Comparison of ENCODE assay signal across 8 mouse cellular contexts in the genomic region with DNA sequence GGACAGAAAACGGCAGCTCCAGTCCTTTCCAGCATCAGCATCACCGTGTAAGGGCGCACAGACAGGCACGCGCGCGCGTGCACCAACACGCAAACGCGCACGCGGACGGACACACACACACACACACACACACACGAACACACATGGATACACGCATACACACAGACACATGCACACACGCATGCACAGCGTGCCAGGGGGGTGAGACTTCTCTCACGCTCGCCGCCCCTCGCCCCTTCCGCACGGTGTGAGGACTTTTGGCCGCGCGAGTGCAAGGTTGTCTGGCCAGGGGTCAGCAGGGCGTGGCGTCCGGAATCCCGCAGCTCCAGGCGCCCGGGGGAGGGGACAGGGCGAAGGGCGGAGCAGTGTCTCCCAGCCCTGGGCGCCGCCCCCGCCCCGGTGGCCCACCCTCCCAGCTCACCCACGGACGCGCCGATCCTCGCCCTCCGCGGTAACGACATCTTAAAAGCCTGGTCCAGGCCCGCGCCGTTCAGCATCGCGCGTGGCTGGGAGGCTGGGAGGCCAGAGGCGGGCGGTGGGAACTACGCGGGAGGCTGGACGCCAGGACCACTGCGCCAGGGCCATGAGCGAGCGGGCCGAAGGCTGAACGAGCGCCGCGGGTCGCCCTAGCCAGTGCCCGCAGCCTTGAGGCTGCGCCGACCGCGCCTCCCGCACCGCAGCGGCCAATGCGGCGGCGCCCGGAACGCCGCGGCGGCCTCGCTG. TPM values are rescaled to one million over a fixed set of nuclear protein-coding genes. Genes with fewer than 3 reads are reported as not detected.
DNase-seq lines count a peak whose midpoint lies in the region; ATAC-seq lines count a peak whose summit lies in the region.

No protein-coding gene starts in this region.

- peaks cover 26% of the 10 kb centered on the region for H3K4me1 ChIP-seq in forebrain, embryonic 13.5 days
- no peaks in the 10 kb centered on the region for H3K4me1 ChIP-seq in hindbrain, embryonic 11.5 days (replicated peaks; ENCODE audit: control insufficient read depth, insufficient read depth, low read length)
- H3K4me1 ChIP-seq in lung, embryonic 15.5 days = peaks cover 10% of the 10 kb centered on the region

- peak overlapping the region; percentile 86 for H3K9ac ChIP-seq in forebrain, embryonic 13.5 days
- peak overlapping the region; percentile 75 for H3K9ac ChIP-seq in hindbrain, embryonic 11.5 days (ENCODE audit: low read depth, low read length)
- H3K9ac ChIP-seq in lung, embryonic 15.5 days = peak overlapping the region; percentile 47

- peak overlapping the region; percentile 54 for H3K27ac ChIP-seq in forebrain, embryonic 13.5 days
- 0 out of 2 replicates have a peak overlapping the region, but pooled peaks have one; percentile 47 for H3K27ac ChIP-seq in hindbrain, embryonic 11.5 days (ENCODE audit: low read depth, low read length)
- H3K27ac ChIP-seq in lung, embryonic 15.5 days = no peak overlapping the region

- 1% methylated on average over 69 of the region's 84 CpGs for WGBS in forebrain, embryonic 13.5 days
- 1% methylated on average over 70 of the region's 84 CpGs for WGBS in hindbrain, embryonic 11.5 days
- under 1% methylated on average over 68 of the region's 84 CpGs for WGBS in lung, embryonic 15.5 days

- peak; percentile 90 for ATAC-seq in forebrain, embryonic 13.5 days
- peak; percentile 87 for ATAC-seq in hindbrain, embryonic 11.5 days (ENCODE audit: low FRiP score)
- peak; percentile 81 for ATAC-seq in lung, embryonic 15.5 days (ENCODE audit: borderline replicate concordance, extremely low read depth, low FRiP score, low TSS enrichment)
- ATAC-seq in erythroid progenitor cell, adult 5-6 weeks (replicated peaks; ENCODE audit: low FRiP score, poor library complexity, severe bottlenecking) = no peak

- H3K4me3 ChIP-seq in forebrain, embryonic 13.5 days = peak overlapping the region; percentile 73
- peak overlapping the region; percentile 75 for H3K4me3 ChIP-seq in hindbrain, embryonic 11.5 days (ENCODE audit: low read depth, low read length)
- peak overlapping the region; percentile 63 for H3K4me3 ChIP-seq in lung, embryonic 15.5 days

- no peaks in the 10 kb centered on the region for H3K9me3 ChIP-seq in forebrain, embryonic 13.5 days (replicated peaks)
- H3K9me3 ChIP-seq in hindbrain, embryonic 11.5 days (ENCODE audit: control insufficient read depth, low read length) = no peaks in the 10 kb centered on the region
- no peaks in the 10 kb centered on the region for H3K9me3 ChIP-seq in lung, embryonic 15.5 days

- H3K36me3 ChIP-seq in forebrain, embryonic 13.5 days (ENCODE audit: poor library complexity, severe bottlenecking) = no peaks in the 10 kb centered on the region
- no peaks in the 10 kb centered on the region for H3K36me3 ChIP-seq in hindbrain, embryonic 11.5 days (ENCODE audit: control insufficient read depth, insufficient read depth, low read length)
- no peaks in the 10 kb centered on the region for H3K36me3 ChIP-seq in lung, embryonic 15.5 days

- H3K4me2 ChIP-seq in forebrain, embryonic 13.5 days = peak overlapping the region; percentile 97
- peak overlapping the region; percentile 99 for H3K4me2 ChIP-seq in hindbrain, embryonic 11.5 days (replicated peaks; ENCODE audit: low read depth, low read length)
- peak overlapping the region; percentile 99 for H3K4me2 ChIP-seq in lung, embryonic 15.5 days

- H3K27me3 ChIP-seq in forebrain, embryonic 13.5 days = peaks cover 38% of the 10 kb centered on the region
- H3K27me3 ChIP-seq in hindbrain, embryonic 11.5 days (ENCODE audit: control insufficient read depth, insufficient read depth, low read length) = peaks cover 14% of the 10 kb centered on the region
- H3K27me3 ChIP-seq in lung, embryonic 15.5 days = peaks cover 40% of the 10 kb centered on the region

- peak; percentile 80 for DNase-seq in Muller cell, postnatal 12 days (ENCODE audit: inconsistent ontology term)
- DNase-seq in brain, embryonic 18.5 days (ENCODE audit: low read depth, low spot score) = peak; percentile 51
- peak; percentile 69 for DNase-seq in hindbrain, embryonic 11.5 days (ENCODE audit: low spot score)
- peak; percentile 61 to 70 for DNase-seq in layer of hippocampus, postnatal 10 days (ENCODE audit: low spot score in 2 of 2)
- peak; percentile 58 for DNase-seq in ovary, postnatal 36 days (ENCODE audit: low spot score)

RNA-seq across cellular contexts. Expression of gene Atp8a2, which starts 19.9 kb away (rescaled TPM):
- 16.9 and 19.5 TPM in 2 replicates for polyA plus RNA-seq in forebrain, embryonic 13.5 days (2015; fragmentation: Nextera tagmentation; extraction: Ambion mirVana)
- 10.2 and 10.3 TPM in 2 replicates for polyA plus RNA-seq in hindbrain, embryonic 11.5 days (2014; fragmentation: Nextera tagmentation; extraction: Ambion mirVana)
- 10 to 100 TPM; 61.5 to 72.0 TPM for total RNA-seq in layer of hippocampus, postnatal 10 days (2021)
- polyA plus RNA-seq in lung, embryonic 15.5 days (2015; fragmentation: Nextera tagmentation; extraction: Ambion mirVana) = 1.5 and 1.8 TPM in 2 replicates
- not detected in 2 replicates for total RNA-seq in erythroid progenitor cell, adult 5-6 weeks (2015; ENCODE audit: low replicate concordance)
- total RNA-seq in erythroid progenitor cell, adult 5-6 weeks (2017; ENCODE audit: low replicate concordance) = 0.13 TPM in 1 of 2 replicates, not detected in the other
